Mouse (Mus musculus) right cerebral cortex, postnatal 36 days (tissue): ENCODE measurements around the gene Hspa14.

Experiments used
- DNase-seq, 2 experiments: peaks; one replicate each; pipeline ENCODE4 v3.0.0; 2022; ENCODE audit warnings: low spot score in 2 of 2, mixed read lengths in 1 of 2

Gene Hspa14

GRCm38 (mm10) chr2:3512552-3513454 is at the start of gene Hspa14, which contains the start of the genes Gm45902 and Cdnf:
Hspa14 (minus strand) TSS chr2:3512814.
Gm45902 (minus strand) TSS chr2:3512790.
Cdnf (plus strand) TSS chr2:3513030.
- DNase-seq, result peak; percentile 97 to 99

GRCm38 (mm10) chr2:3546588-3546987 is 34.0 kb upstream of the Hspa14 start:
- DNase-seq, result peak; percentile 18

- no peak for DNase-seq
Measured at GRCm38 (mm10) chr2:3546055-3546454, 33.4 kb upstream of the Hspa14 start.

- DNase-seq, result no peak
Measured at GRCm38 (mm10) chr2:3541307-3542079, 28.9 kb upstream of the Hspa14 start.

- no peak for DNase-seq
Measured at GRCm38 (mm10) chr2:3526288-3526687, 13.7 kb upstream of the Hspa14 start.

- no peak for DNase-seq
Measured at GRCm38 (mm10) chr2:3522558-3522957, 9.9 kb upstream of the Hspa14 start.

GRCm38 (mm10) chr2:3512076-3512475 is 538 bp downstream of the Hspa14 start:
- DNase-seq, result peak in 1 of 2 experiments; percentile 7

- DNase-seq, result no peak
Measured at GRCm38 (mm10) chr2:3500886-3501285, 11.7 kb downstream of the Hspa14 start.

GRCm38 (mm10) chr2:3499543-3499942 is 13.1 kb downstream of the Hspa14 start:
- DNase-seq, result no peak

GRCm38 (mm10) chr2:3493833-3494409 is 18.7 kb downstream of the Hspa14 start:
- no peak for DNase-seq

GRCm38 (mm10) chr2:3489816-3490215 is 22.8 kb downstream of the Hspa14 start:
- DNase-seq, result no peak

- no peak for DNase-seq
Measured at GRCm38 (mm10) chr2:3480239-3480638, 32.4 kb downstream of the Hspa14 start.

GRCm38 (mm10) chr2:3475746-3476251 is 36.8 kb downstream of the Hspa14 start:
- DNase-seq, result no peak

GRCm38 (mm10) chr2:3474861-3475283 is 37.7 kb downstream of the Hspa14 start, which contains the start of gene Suv39h2:
Suv39h2 (minus strand) TSS chr2:3475031.
- DNase-seq, result peak; percentile 90 to 93

GRCm38 (mm10) chr2:3474361-3474805 is 38.2 kb downstream of the Hspa14 start:
- peak; percentile 34 to 36 for DNase-seq

- DNase-seq, result no peak
Measured at GRCm38 (mm10) chr2:3473891-3474290, 38.7 kb downstream of the Hspa14 start.

GRCm38 (mm10) chr2:3456590-3456989 is 56.0 kb downstream of the Hspa14 start:
- no peak for DNase-seq

- DNase-seq, result no peak
Measured at GRCm38 (mm10) chr2:3453096-3453495, 59.5 kb downstream of the Hspa14 start.

GRCm38 (mm10) chr2:3449431-3449830 is 63.2 kb downstream of the Hspa14 start:
- peak; percentile 43 to 63 for DNase-seq

GRCm38 (mm10) chr2:3445984-3446383 is 66.6 kb downstream of the Hspa14 start:
- DNase-seq, result no peak

- no peak for DNase-seq
Measured at GRCm38 (mm10) chr2:3444206-3444605, 68.4 kb downstream of the Hspa14 start.
